Mouse (Mus musculus) limb, embryonic 15.5 days (tissue): ENCODE measurements at regions not wholly inside any gene's neighbourhood (a gene's known extent, or its start where the extent isn't known, plus 50 kb on each side); places are given as distances from the start of the nearest gene placed in this dataset.

Experiments used
- ATAC-seq: fragments of 200-750 bp; cut with Nextera tagmentation; 2 replicates; pipeline ENCODE4 v1.8.0; 2017; ENCODE audit warnings: low read depth, moderate TSS enrichment; ENCODE audit not compliant: insufficient number of reproducible peaks, low FRiP score, low TSS enrichment
- H3K27ac ChIP-seq: fragments of 300-500 bp; sonication (generic); 2 replicates; pipeline ENCODE4 v1.5.1; 2015; ENCODE audit warnings: moderate library complexity, mild to moderate bottlenecking, inconsistent platforms
- H3K27me3 ChIP-seq: fragments of 300-500 bp; sonication (generic); 2 replicates; pipeline ENCODE4 v1.6.1; 2015; ENCODE audit warnings: inconsistent platforms
- H3K36me3 ChIP-seq: fragments of 300-500 bp; sonication (generic); 2 replicates; pipeline ENCODE4 v1.6.1; 2015; ENCODE audit warnings: inconsistent platforms
- H3K4me1 ChIP-seq: fragments of 300-500 bp; sonication (generic); 2 replicates; pipeline ENCODE4 v1.6.1; 2015; ENCODE audit warnings: inconsistent platforms
- H3K4me2 ChIP-seq: fragments of 300-500 bp; sonication (generic); 2 replicates; pipeline ENCODE4 v1.6.1; 2015; ENCODE audit warnings: mild to moderate bottlenecking, inconsistent platforms
- H3K4me3 ChIP-seq: fragments of 300-500 bp; sonication (generic); 2 replicates; pipeline ENCODE4 v1.5.1; 2015; ENCODE audit warnings: mild to moderate bottlenecking, inconsistent platforms
- H3K9ac ChIP-seq: fragments of 300-500 bp; sonication (generic); 2 replicates; pipeline ENCODE4 v1.6.1; 2015; ENCODE audit warnings: inconsistent platforms
- H3K9me3 ChIP-seq: fragments of 300-500 bp; sonication (generic); 2 replicates; pipeline ENCODE4 v1.6.1; 2016; ENCODE audit warnings: inconsistent platforms
- WGBS: fragments of 180-500 bp; shearing (Covaris S2); methylation state at CpG from one replicate; pipeline ENCODE4 v1.1.7; 2015; 5-methylcytosine and 5-hydroxymethylcytosine counted together

GRCm38 (mm10) chr12:7853876-7854275 lies 123.6 kb upstream of the Apob start:
- Histone ChIP-seq H3K4me1 (no peaks in the 10 kb centered on the region), H3K27ac (no peak overlapping the region), H3K36me3 (no peaks in the 10 kb centered on the region), H3K27me3 (no peaks in the 10 kb centered on the region), H3K4me2 (no peak overlapping the region), H3K4me3 (no peak overlapping the region), H3K9ac (no peak overlapping the region), H3K9me3 (no peaks in the 10 kb centered on the region)
- WGBS: 82% methylated on average over 2 of the region's 2 CpGs
- ATAC-seq: no peak

- Histone ChIP-seq H3K9me3 (no peaks in the 10 kb centered on the region), H3K4me3 (no peak overlapping the region), H3K27me3 (no peaks in the 10 kb centered on the region), H3K4me2 (no peak overlapping the region), H3K9ac (no peak overlapping the region), H3K4me1 (no peaks in the 10 kb centered on the region), H3K36me3 (no peaks in the 10 kb centered on the region), H3K27ac (no peak overlapping the region)
- ATAC-seq: no peak
- WGBS: 80% methylated on average over 2 of the region's 2 CpGs
These were observed 121.8 kb upstream of the Apob start for GRCm38 (mm10) chr12:7855683-7856082.

GRCm38 (mm10) chr12:7859533-7859932 lies 117.9 kb upstream of the Apob start:
- H3K27ac ChIP-seq: no peak overlapping the region
- WGBS: 72% methylated on average over 28 of the region's 28 CpGs
- no peaks in the 10 kb centered on the region for H3K9me3 ChIP-seq
- ATAC-seq: no peak
- H3K4me3 ChIP-seq: no peak overlapping the region
- no peaks in the 10 kb centered on the region for H3K4me1 ChIP-seq
- no peaks in the 10 kb centered on the region for H3K36me3 ChIP-seq
- no peak overlapping the region for H3K9ac ChIP-seq
- H3K4me2 ChIP-seq: no peak overlapping the region
- H3K27me3 ChIP-seq: no peaks in the 10 kb centered on the region

GRCm38 (mm10) chr12:7870004-7870403 lies 107.4 kb upstream of the Apob start:
- Histone ChIP-seq H3K4me2 (no peak overlapping the region), H3K9me3 (no peaks in the 10 kb centered on the region), H3K9ac (no peak overlapping the region), H3K36me3 (no peaks in the 10 kb centered on the region), H3K4me1 (no peaks in the 10 kb centered on the region), H3K27ac (no peak overlapping the region), H3K4me3 (no peak overlapping the region), H3K27me3 (no peaks in the 10 kb centered on the region)
- ATAC-seq: no peak
- 64% methylated on average over 3 of the region's 3 CpGs for WGBS

GRCm38 (mm10) chr12:7870473-7870872 lies 107.0 kb upstream of the Apob start:
- no peak overlapping the region for H3K4me3 ChIP-seq
- H3K4me2 ChIP-seq: no peak overlapping the region
- no peak overlapping the region for H3K9ac ChIP-seq
- H3K36me3 ChIP-seq: no peaks in the 10 kb centered on the region
- H3K27ac ChIP-seq: no peak overlapping the region
- no peaks in the 10 kb centered on the region for H3K9me3 ChIP-seq
- ATAC-seq: no peak
- no peaks in the 10 kb centered on the region for H3K27me3 ChIP-seq
- H3K4me1 ChIP-seq: no peaks in the 10 kb centered on the region
- 81% methylated on average over 5 of the region's 5 CpGs for WGBS

- H3K27me3 ChIP-seq: no peaks in the 10 kb centered on the region
- H3K4me3 ChIP-seq: no peak overlapping the region
- H3K9me3 ChIP-seq: no peaks in the 10 kb centered on the region
- no peak overlapping the region for H3K9ac ChIP-seq
- no peak overlapping the region for H3K4me2 ChIP-seq
- no peaks in the 10 kb centered on the region for H3K4me1 ChIP-seq
- no peaks in the 10 kb centered on the region for H3K36me3 ChIP-seq
- H3K27ac ChIP-seq: no peak overlapping the region
- ATAC-seq: no peak
- WGBS: 69% methylated on average over 2 of the region's 2 CpGs
These were observed 102.0 kb upstream of the Apob start for GRCm38 (mm10) chr12:7875454-7875853.

- ATAC-seq: no peak
- no peaks in the 10 kb centered on the region for H3K9me3 ChIP-seq
- H3K9ac ChIP-seq: no peak overlapping the region
- 79% methylated on average over 11 of the region's 11 CpGs for WGBS
- H3K4me1 ChIP-seq: no peaks in the 10 kb centered on the region
- H3K4me2 ChIP-seq: no peak overlapping the region
- H3K4me3 ChIP-seq: no peak overlapping the region
- no peak overlapping the region for H3K27ac ChIP-seq
- no peaks in the 10 kb centered on the region for H3K36me3 ChIP-seq
- H3K27me3 ChIP-seq: no peaks in the 10 kb centered on the region
These were observed 101.0 kb upstream of the Apob start for GRCm38 (mm10) chr12:7876302-7877063.

- H3K27me3 ChIP-seq: no peaks in the 10 kb centered on the region
- WGBS: 86% methylated on average over 5 of the region's 5 CpGs
- ATAC-seq: no peak
- H3K4me2 ChIP-seq: no peak overlapping the region
- H3K27ac ChIP-seq: no peak overlapping the region
- H3K9me3 ChIP-seq: no peaks in the 10 kb centered on the region
- H3K4me1 ChIP-seq: no peaks in the 10 kb centered on the region
- H3K9ac ChIP-seq: no peak overlapping the region
- no peak overlapping the region for H3K4me3 ChIP-seq
- no peaks in the 10 kb centered on the region for H3K36me3 ChIP-seq
These were observed 98.7 kb upstream of the Apob start for GRCm38 (mm10) chr12:7878761-7879160.

- no peak overlapping the region for H3K27ac ChIP-seq
- no peak overlapping the region for H3K4me3 ChIP-seq
- H3K4me2 ChIP-seq: no peak overlapping the region
- no peak for ATAC-seq
- H3K36me3 ChIP-seq: no peaks in the 10 kb centered on the region
- H3K9ac ChIP-seq: no peak overlapping the region
- no peaks in the 10 kb centered on the region for H3K9me3 ChIP-seq
- 65% methylated on average over 2 of the region's 2 CpGs for WGBS
- H3K4me1 ChIP-seq: no peaks in the 10 kb centered on the region
- no peaks in the 10 kb centered on the region for H3K27me3 ChIP-seq
These were observed 81.3 kb upstream of the Apob start for GRCm38 (mm10) chr12:7896156-7896555.

- H3K4me1 ChIP-seq: no peaks in the 10 kb centered on the region
- 67% methylated on average over 2 of the region's 2 CpGs for WGBS
- no peak overlapping the region for H3K4me2 ChIP-seq
- H3K27me3 ChIP-seq: no peaks in the 10 kb centered on the region
- no peak for ATAC-seq
- no peak overlapping the region for H3K4me3 ChIP-seq
- H3K36me3 ChIP-seq: no peaks in the 10 kb centered on the region
- H3K27ac ChIP-seq: no peak overlapping the region
- no peaks in the 10 kb centered on the region for H3K9me3 ChIP-seq
- no peak overlapping the region for H3K9ac ChIP-seq
These were observed 72.1 kb upstream of the Apob start for GRCm38 (mm10) chr12:7905329-7905728.

- no peak overlapping the region for H3K27ac ChIP-seq
- no peaks in the 10 kb centered on the region for H3K27me3 ChIP-seq
- H3K4me2 ChIP-seq: no peak overlapping the region
- H3K9me3 ChIP-seq: no peaks in the 10 kb centered on the region
- ATAC-seq: no peak
- H3K4me3 ChIP-seq: no peak overlapping the region
- H3K9ac ChIP-seq: no peak overlapping the region
- WGBS: 66% methylated on average over 2 of the region's 2 CpGs
- no peaks in the 10 kb centered on the region for H3K36me3 ChIP-seq
- no peaks in the 10 kb centered on the region for H3K4me1 ChIP-seq
These were observed 70.6 kb upstream of the Apob start for GRCm38 (mm10) chr12:7906831-7907230.

GRCm38 (mm10) chr12:7909746-7910360 lies 67.6 kb upstream of the Apob start:
- Histone ChIP-seq H3K9ac (no peak overlapping the region), H3K9me3 (no peaks in the 10 kb centered on the region), H3K4me3 (no peak overlapping the region), H3K27me3 (no peaks in the 10 kb centered on the region), H3K27ac (no peak overlapping the region), H3K4me2 (no peak overlapping the region), H3K4me1 (no peaks in the 10 kb centered on the region), H3K36me3 (no peaks in the 10 kb centered on the region)
- no peak for ATAC-seq
- 70% methylated on average over 9 of the region's 9 CpGs for WGBS
